Mouse (Mus musculus): ENCODE measurements around the gene Myo5a.
A peak's percentile ranks its signal among the peaks of the same experiment; 100 is the strongest.

Myo5a gene

DNA sequence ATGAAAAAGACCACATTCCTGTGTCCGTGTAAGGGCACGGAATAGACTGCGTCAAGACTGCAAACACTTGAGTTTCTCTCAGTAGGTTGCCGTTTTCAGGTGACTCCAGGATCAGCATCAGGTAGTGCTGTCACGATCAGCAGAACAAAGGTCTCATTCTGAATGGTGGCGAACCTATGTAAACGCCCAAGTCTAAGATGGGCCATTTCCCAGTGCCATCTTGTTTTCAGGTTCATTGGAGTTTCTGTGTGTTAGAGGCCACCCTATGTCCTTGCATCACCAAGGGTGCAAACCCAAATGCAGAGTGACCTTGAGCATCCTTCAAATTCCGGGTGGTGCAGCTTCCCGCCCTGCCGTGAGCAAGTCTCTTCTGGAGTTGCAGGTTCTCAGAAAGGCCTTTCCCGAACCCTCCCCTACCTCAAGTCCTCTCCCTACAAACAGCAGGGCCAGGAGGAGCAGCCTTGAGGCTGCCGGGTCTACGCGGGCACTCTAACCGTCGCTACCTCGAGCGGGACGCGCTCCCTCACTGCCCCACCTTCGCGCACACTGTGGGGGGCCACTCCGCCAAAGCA, at the start of gene Myo5a:
Gene Myo5a (plus strand): TSS at position 559 of the 572 bp plus-strand sequence.
- no peak for DNase-seq (ENCODE audit: low spot score)

DNA sequence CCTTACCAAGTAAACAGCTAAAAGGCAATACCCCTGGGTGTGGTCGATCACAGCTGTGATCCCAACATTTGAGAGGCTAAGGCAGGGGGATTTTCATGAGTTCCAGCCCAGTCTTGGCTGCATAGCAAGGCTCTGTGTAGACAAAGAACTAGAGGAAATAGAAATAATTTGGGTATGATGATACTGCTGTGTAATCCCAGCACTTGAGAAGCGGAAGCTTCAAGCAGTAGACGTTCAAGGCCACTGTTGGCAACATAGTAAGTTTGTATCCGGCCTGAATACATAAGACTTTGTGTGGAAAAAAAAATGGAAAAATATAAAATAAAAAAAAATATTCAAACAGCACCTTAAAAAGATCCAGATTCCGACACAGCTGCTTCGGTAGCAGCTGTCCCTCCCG, 48.3 kb upstream of the Myo5a start:
- no peak for DNase-seq (ENCODE audit: low spot score)

DNA sequence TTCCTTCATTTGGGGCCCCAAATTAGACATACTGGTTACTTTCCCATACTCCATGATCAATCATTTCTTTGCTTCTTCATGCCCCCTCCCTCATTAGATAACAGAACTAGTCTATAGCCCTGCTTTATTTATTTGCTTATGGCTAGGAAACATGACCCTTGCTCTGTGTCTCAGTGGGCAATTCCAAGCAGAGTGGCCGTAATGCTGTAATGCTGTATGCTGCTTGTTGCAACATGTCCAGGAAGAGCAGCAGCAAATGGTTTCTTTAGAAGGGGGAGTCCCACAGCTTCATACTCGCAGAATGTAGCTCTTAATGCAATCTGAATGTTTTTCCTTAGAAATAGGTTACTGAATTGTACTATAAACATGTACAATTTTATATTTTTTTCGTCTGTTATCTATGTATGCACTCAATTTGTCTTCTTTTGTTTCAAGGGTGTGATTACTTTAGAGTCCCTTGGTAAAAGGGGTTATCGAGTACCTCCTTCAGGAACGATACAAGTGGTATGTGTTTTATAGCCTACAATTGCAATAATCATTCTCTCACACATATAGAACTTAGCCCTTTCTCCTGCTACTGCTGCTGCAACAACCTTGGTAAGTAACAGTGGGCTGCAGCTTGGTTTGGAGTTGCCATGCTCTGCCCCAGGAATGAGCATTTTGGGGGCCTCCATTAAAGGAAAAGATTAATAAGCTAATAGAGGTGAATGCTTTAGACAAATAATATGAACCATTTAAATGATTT, 47.5 kb upstream of the Myo5a start:
- DNase-seq (ENCODE audit: low spot score): no peak

DNA sequence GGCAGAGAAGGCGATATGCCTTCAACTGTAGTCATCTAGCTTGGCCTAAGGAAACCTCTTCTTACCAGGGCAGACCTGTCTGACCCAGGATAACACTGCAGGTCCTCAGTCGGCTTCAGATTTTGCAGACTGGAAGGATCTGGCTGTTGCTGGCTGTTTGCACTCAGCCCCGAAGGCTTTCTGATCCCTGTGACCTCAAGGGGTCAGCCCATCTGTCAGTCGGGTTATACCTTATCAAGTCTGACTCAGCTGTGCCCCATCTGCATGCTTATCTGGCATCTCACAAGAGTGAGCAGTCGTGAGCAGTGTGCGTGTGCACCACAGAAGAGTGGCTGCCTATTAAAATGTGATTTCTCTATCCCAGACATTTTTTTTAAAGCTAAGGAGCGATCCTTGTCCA, 46.7 kb upstream of the Myo5a start:
- DNase-seq (ENCODE audit: low spot score): no peak

DNA sequence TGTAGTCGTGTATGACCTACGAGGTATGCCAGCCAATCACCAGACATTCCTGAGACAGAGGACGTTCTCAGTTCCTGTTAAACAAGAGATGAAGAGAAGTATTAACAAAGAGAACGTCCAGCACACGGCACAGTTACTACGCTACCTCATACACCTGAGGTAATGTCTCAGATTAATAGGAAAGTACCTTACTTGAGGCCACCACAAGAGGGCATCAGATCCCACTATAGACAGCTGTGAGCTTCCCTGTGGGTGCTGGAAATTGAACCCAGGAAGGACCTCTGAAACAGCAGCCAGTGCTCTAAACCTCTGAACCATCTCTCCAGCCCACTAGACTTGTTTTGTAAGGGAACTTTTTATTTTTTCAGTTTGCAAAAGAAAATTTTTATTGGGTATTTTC, 45.1 kb upstream of the Myo5a start:
- no peak for DNase-seq (ENCODE audit: low spot score)

DNA sequence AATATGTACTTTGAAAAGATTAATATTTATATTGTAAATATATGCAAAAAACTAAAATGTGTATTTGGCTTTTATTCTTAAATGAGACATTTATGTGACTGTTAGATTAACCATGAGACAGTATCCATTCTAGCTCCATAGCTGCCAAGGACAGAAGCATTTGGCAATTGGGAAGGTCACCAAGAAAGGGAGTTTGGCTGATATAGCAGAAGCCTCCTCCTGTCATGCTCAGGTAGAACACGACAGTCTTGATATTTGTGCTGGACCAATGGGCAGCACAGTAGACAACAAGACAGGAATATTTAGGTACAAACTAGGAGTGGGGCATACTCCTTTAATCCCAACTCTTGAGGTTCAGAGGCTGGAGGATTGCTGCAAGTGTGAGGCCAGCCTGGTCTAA, 38.4 kb upstream of the Myo5a start:
- DNase-seq (ENCODE audit: low spot score): no peak

DNA sequence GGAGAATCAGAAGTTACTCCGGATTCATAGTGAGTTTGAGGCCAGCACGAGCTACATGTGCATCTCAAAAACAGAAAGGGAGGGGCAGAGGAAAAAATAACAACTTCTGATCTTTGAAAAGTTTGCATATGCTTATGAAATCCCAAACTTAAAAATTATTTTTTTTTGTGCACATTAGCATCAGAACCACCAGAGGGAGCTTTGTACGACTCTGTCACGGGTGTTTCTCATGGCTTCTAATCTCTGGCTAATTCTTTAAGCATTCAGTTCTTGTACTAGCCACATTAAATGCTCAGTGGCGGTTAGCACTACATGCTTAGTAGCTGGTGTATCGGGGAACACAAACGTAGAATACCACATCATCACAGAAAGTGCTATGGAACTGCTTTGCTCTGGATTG, 37.7 kb upstream of the Myo5a start:
- DNase-seq (ENCODE audit: low spot score): peak; percentile 61

DNA sequence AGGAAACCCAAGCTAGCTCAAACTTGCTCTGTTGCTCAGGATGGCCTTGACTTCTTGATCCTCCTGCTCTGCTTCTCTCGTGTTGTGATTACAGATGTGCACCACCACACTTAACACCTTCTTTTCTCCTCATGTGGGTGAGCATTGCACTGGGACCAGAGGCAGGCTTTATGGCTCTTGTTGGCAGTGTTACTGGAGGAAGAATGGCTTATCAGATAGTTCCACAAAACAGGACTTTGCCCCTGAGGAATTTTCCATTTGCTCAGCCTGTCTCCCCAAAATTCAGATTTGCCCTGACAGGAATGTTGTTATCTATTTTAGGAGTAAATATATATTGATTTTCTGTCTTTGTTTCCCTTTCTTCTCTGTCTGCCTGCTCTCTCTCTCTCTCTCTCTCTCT, 36.1 kb upstream of the Myo5a start:
- no peak for DNase-seq (ENCODE audit: low spot score)

DNA sequence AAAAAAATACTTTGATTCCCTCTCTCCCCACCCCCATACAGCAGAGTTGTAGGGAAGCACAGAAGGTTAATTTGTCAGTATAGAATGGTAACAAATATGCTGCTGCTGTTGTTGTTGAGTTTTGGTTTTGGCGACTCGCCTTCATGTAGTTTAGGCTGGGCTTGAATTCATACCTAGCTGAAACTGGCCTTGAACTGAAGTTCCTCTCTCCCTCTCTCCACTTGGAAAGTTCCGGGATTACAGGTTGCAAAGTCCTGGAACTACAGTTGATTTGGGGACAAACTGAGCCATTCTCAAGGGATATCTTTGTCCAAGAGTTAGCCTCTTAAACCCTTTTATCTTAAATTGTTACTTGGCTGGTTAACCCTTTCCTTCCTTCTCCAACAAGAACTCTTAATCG, 34.9 kb upstream of the Myo5a start:
- no peak for DNase-seq (ENCODE audit: low spot score)

DNA sequence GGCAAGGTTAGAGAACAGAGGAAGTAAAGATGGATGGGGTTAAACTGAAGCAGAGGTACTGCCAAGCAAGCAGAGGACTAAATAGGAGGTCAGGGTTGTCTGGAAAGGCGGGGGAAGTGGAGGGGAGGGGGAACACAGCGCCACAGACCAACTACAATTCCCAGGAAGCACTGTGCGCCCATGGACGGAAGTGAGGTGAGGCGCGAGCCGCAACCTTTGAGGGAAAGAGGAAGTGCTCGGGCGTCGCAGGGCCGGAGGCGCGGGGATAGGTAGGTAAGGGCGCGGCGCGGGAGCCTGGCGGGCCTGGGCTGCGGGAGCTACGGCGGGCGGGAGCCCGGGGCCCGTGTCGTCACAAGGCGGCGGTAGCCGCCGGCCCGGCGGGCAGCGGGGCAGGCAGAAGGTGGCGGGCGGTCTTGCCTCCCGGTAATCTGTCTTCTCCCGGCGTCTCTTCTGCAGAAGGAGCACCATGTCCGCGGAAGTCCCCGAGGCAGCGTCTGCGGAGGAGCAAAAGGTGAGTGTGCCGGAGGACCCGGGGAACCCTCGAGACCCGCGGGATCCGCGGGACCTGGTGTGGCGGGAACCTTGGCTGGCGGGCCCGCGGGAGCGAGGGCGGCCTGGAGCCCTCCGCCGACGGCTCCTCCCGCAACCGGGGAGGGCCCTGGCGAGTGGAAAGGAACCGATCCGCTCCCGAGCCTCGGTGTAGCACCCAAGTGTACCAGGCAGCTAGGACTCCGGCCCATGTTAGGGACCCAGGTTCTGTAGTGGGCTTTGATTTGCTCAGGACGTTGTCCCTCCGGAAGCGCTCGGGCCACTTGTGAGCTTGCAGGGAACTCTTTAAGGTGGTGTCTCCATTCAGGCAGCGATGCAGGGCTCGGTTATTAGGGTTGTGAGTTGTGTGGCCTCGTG, 33.1 kb upstream of the Myo5a start, which contains the start of gene Arpp19:
Gene Arpp19 (plus strand): TSS at position 164 of the 906 bp plus-strand sequence.
- peak; percentile 89 for DNase-seq (ENCODE audit: low spot score)

DNA sequence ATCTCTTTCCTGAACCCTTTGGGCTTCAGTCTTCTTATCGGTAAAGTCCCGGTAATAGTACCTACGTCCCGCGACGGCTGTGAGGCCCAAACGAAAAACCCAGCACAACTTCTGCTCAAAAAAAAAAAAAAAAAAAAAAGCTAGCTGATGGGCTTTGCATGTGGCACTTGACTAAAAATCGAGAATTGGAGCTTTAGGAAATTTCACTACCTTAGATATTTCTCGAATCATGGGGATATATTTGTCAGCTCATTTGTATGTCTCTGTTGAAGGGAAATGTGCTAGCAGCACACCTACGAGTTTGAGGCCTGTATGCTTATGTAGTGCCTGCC, 32.5 kb upstream of the Myo5a start:
- DNase-seq (ENCODE audit: low spot score): no peak

DNA sequence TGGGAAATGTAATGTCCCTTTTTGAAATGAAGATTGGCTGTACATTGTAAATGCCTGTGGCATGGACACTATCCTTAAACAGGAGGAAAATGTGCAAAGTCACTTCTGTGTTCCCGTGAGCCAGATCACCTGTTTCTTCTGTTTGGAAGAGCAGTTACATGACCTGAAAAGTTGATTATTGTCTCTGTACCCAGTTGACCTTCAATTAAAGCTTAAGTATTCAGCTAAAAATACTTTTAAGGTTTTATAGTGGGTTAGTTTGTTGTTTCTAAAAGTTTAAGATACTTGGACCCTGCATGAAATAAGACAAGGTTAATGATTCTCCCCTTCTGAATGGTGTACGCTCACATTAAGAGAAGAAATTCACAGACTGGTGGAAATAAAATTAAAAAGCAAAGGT, 30.2 kb upstream of the Myo5a start:
- no peak for DNase-seq (ENCODE audit: low spot score)

DNA sequence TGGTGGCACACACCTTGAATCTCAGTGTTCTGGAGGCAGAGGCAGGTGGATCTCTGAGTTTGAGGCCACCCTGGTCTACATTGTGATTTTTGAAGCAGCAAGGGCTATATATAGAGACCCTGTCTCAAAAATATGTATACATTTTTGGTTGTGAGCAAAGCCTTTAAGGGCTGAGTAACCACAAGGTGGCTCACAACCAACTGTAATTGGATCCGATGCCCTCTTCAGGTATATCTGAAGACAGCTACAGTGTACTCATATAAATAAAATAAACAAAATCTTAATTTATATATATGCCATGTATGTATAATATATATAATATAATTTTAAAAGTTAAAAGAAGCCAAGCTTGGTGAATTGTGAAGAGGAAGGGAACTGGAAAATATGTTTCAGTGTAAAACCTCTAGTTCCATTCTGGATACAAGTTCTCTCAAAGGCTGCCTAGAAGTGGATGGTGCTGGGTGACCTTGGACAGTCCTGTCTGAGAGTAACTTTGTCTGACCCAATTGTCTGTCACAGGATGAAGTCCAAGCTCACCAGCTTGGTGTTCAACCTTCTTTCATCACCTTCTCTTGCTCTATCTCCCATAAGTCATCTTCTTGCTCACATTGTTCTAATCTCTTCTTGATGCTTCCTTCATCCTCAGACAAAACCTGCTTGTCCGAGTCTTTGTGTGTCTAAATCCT, 28.8 kb upstream of the Myo5a start:
- no peak for DNase-seq (ENCODE audit: low spot score)

DNA sequence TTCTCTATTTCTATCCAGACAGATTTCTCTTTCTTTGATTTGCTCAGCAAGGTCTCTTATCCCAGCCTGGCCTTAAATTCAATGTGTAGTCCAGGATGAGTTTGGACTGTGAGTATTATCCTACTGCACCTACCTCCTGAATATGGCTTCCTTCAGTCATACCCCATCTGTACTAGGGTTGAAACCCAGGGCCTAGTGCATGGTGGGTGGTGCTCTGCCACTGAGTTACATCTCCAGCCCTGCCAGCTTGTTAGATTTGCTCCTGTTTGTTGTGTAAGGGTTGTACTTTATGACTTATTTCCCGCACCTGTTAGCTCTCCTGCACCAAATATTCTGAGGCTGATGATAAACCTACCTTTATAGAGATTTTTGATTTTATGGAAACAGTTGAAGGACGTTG, 27.6 kb upstream of the Myo5a start:
- no peak for DNase-seq (ENCODE audit: low spot score)

DNA sequence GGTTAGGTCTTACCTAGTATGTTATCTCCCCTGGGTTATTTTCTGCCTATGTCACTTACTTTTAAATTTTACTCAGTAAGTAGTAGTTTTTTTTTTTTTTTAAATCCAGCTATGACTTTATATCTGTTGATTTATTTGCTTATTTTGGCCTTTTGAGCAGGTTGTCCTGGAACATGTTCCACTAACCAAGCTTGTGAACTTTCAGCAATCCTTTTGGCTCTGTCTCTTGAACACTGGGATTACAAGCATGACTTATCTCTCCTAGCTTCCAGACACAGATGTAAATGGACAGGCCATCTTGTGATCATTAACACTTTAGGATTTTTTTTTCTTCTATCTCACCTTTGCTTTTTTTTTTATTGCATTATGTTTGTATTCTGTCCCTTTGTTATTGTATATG, 23.7 kb upstream of the Myo5a start:
- DNase-seq (ENCODE audit: low spot score): no peak

DNA sequence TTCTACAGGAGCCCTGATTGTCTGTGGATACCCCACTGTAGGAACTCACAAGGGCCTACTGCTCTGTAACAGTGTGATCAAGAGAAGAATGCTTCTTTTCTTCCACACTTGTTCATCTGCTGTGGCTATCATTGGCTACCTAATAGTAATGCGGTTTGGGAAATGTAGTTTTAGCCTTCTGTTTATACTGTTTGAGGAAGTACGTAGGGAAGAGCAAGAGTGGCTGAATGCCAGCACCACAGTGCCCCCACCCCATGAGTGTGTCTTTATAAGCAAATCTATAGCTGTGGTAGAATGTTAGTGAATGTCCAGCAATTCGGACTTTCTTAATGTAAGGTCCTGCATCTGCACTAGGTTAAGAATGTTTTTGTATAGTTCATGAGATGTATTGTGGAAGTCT, 21.7 kb upstream of the Myo5a start:
- DNase-seq (ENCODE audit: low spot score): no peak

DNA sequence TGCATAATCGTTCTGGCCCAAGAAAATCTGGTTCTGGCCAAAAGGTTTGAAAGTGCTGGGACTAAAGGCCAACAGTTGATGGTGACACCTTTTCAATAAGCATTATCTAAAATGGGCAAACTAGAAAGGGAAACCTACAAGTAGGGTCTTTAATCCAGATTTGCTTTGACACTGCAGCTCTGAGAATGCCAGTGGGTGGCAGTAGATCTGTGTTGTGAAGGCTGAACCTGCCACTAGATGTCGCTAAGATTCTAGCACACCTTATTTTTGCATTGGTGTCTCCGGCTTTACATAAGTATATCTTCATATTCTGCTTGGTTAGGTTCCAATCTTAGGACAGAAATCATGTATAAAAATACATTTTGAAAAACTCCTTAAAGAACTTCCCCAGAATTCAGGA, 20.8 kb upstream of the Myo5a start:
- peak; percentile 88 for DNase-seq (ENCODE audit: low spot score)

DNA sequence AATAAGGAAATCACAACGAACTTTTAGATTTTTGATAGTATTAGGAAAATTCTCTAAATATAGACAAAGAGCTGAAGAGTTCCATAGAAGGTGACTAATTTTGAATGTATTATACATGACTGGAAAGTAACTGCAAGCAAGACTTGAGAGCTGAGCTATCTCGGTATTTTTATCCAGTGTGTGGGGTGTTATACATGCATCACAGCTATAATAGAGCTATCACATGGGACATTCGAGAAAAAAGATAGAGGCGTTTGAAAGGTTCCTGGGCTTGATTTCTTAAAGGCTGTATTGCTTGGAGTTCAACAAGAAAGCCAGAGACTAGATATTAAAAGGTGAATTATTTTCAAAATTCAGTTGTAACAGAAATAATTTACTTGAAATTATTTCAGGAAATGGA, 19.0 kb upstream of the Myo5a start:
- DNase-seq (ENCODE audit: low spot score): no peak

DNA sequence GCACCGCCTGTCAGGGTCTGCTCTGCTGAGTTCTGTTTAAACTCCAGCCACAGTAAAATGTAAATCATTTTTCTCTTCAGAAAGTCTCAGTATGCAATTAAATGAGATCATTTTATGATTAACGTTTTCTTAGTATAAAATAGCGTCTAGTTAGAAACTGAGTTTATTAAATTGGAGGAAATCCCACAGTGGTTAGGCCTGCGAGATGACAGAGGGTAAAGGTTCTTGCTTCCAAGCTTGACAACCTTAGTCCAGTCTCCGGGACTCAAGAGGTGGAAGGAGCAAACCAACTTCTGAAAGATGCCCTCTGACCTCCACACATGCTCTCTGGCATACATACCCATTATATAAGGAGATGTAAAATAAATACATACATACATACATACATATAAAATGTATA, 15.8 kb upstream of the Myo5a start:
- no peak for DNase-seq (ENCODE audit: low spot score)

DNA sequence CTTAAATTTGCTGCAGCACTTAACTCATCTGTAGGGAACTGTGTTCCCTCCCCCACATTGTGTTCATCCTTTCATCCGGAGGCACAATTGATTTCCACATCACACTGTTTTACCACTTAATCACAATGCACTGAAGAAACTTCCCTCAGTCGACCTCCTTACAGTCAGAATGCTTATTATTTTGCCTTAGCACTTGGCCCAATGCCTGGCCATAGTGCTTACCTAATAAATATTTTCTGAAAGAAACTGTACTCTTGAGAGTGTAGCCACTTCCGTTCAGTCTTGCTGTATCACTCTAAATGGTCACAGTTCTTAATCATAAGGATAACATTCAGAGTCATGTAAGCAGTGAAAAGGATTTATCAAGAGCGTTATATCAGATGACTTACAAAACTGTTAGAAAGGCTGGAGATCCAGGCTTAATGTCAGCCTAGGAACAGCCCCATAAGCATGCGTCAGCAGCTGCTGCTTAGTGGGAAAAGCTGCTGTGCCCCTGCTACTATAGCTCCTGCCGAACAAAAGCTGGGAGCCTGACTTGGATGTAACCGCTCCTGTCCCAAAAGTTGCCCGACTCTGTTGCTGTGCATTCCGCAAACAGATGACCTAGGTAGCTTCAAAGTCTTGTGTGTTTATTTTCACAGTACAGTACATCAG, 6.0 kb upstream of the Myo5a start:
- DNase-seq (ENCODE audit: low spot score): no peak

DNA sequence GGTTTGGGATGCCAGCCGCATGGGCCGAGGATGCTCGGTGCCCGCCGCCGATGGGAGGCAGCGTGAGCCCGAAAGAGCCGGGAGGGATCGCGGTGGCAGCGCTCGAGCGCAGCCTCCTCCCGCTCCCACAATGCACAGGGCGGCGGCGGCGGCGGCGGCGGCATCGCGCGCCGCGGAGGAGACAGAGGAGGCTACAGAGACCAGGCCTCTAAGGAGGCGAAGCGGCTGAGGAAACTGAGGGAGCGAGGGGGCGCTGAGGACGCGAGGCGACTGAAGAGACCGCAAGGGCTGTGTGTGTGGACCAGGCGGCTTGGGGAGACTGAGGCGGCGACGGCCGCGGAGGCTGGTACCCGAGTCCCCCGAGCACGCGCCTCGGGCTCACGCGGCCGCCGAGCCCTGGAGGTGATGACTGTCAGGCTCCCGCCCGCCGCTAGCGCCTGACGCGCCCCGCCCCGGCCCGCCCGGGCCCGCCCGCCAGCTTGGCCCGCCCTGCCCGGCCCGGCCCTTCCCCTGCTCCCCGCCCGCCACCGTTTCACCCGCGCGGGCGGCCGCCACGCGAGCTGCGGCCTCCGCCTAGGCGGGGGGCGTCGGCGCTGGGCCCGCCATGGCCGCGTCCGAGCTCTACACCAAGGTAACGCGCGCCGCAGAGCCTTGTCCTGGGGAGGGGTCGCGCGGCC, 352 bp downstream of the Myo5a start:
- DNase-seq (ENCODE audit: low spot score): peak; percentile 80
